Mouse (Mus musculus) heart, adult 9 months (tissue): ENCODE results near the gene Prkci.

Experiments used
- DNase-seq, 2 experiments: peaks; one replicate each; pipeline ENCODE4 v3.0.0; 2022; ENCODE audit warnings: low spot score in 2 of 2

Prkci gene

DNA sequence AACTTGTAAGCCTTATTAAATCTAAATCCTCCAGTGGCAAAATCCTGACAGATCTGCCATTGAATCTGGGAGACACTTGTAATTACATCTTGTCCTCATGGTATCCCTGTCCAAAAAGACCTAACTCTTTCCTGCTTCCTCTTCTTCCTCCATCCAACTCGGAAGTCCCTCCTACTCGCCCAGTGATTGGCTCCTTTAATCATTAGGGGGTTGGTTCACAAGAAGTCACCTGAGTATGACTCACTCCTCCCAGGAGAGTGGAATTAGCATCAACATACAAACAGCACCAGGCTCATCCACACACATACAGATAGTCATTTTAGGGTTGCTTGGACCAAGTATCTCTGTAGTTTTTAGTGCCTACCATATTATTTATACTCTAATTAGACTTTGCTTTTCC, 47.4 kb downstream of the Prkci start:
- no peak for DNase-seq

DNA sequence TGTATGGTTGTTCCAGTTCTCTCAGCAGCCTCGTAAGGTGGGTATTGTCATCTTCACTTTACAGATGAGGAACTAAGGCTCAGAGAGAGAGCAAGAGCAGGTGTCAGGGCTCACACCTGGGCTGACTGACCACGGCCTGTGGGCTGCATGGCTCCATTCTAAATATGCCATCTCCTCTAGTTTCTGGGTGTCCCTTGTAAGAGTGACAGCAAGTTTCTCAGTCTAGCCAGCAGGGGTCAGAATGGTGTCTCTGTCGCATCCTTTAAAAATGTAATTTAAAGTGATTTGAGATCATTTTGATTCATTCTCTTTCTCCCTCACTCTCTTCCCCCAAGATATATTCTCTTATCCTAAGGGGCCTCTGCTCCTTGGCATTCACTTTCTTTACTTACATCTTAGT, 51.7 kb downstream of the Prkci start:
- DNase-seq: no peak

GRCm38 (mm10) chr3:31049087-31049486, 53.5 kb downstream of the Prkci start:
- DNase-seq: no peak

GRCm38 (mm10) chr3:31050375-31050774, 54.8 kb downstream of the Prkci start:
- no peak for DNase-seq

- DNase-seq: no peak
Measured at GRCm38 (mm10) chr3:31051730-31052129, 56.2 kb downstream of the Prkci start.

DNA sequence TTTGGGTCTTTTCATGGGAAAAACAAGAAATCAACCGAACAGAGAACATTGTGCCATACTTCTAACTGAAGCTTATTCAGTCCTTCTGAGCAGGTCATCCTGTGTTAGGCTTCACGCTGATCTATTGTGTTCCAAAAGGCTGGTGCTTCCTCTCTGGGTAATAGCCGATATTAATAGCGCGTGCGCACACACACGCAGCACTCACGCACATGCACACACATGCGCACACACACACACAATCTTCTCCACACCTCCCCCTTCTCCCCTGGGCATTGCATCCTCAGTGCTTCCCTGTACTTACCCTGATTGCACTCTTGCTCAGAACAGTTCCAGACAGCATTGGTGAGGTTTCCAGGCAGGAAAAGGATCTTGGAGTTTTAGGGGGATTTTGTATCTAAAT, 57.6 kb downstream of the Prkci start:
- DNase-seq: no peak

DNA sequence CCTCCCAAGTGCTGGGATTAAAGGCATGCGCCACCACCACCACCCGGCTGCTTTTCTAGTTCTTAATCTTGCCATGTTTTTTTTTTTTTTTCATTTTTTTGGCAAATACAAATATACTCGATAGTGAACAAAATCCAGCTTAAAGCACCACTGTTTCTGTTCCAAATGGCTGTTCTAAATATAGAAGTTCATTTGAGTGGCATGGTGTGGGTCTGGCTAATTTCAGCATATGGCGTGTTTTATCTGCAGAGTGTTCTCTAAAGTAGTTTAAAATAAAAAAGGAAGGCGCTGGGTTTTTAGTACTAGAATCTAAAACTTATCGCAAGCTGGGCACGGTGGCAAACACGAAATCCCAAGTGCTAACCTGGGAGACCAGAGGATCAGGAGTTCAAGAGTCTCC, 59.3 kb downstream of the Prkci start:
- DNase-seq: no peak

DNA sequence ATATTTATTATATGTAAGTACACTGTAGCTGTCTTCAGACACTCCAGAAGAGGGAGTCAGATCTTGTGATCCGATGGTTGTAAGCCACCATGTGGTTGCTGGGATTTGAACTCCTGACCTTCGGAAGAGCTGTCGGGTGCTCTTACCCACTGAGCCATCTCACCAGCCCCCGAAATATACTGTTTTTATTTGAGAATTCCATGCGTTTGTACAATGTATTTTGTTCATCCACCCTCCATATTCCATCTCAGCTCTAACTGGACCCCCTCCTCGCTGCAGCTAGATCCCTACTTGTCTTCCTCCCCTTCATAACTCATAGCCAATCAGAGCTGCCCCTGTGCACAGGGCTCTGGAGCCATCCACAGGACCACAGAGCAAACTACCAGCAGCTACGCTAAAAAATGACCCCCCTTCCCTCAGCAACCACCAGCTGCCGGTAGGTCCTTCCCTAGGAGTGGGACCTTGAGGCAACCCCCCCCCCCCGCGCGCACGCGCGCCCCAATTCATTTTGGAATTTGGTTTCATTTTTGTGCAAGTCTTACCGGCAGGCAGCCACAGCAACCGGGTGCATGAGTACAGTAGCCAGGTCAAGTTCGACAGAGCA, 60.6 kb downstream of the Prkci start:
- DNase-seq: peak; percentile 41 to 53

DNA sequence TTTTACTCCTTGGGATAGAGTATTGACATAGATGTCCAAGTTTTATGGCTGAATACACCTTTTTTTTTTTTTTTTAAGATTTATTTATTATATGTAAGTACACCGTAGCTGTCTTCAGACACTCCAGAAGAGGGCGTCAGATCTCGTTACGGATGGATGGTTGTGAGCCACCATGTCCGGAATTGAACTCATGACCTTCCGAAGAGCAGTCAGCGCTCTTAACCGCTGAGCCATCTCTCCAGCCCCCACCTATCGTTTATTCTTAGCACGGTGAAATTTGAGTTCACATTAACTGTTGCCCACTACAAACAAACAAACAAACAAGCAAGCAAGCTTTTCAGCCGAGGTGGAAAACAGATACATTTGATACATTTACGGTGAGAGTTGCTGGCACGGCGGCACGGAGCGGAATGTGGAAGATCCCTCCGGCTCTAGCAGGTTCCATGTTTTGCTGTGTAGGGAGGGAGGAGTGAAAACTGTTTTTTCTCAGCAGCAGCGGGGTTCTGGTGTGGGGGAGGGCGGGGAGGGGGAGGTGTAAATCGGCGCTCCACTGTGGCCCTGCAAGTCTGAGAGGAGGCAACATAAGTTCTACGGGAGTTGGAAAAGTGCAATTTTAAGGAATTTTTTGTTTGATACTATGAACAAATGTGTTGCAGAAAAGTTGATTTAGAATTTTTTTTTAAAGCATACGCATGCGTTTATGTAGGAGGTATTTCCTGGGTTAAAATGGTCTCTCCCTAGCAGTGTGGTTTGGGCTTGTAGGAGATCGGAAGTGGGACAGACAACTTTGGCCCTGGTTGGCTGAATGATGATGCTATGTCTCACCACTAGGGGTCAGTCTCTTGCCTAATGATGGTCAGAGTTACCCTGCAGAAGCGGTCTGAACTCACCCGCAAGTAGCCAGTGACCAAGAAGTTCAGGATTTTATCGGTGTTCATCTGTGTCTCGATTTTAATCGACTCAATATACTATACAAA, 61.4 kb downstream of the Prkci start:
- DNase-seq: peak; percentile 88 to 90

DNA sequence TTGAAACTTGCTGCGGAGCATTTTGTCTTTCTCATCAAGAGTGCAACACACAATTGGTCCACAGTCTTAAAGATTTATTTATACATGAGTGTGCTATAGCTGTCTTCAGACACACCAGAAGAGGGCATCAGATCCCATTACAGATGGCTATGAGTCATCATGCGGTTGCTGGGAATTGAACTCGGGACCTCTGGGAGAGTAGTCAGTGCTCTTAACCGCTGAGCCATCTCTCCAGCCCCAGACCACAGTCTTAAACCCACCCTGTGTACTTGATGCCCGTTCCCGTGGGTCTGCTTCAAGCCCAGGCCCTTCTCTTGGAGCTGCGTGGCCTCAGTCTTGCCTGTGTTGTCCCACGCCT, 65.2 kb downstream of the Prkci start:
- no peak for DNase-seq

DNA sequence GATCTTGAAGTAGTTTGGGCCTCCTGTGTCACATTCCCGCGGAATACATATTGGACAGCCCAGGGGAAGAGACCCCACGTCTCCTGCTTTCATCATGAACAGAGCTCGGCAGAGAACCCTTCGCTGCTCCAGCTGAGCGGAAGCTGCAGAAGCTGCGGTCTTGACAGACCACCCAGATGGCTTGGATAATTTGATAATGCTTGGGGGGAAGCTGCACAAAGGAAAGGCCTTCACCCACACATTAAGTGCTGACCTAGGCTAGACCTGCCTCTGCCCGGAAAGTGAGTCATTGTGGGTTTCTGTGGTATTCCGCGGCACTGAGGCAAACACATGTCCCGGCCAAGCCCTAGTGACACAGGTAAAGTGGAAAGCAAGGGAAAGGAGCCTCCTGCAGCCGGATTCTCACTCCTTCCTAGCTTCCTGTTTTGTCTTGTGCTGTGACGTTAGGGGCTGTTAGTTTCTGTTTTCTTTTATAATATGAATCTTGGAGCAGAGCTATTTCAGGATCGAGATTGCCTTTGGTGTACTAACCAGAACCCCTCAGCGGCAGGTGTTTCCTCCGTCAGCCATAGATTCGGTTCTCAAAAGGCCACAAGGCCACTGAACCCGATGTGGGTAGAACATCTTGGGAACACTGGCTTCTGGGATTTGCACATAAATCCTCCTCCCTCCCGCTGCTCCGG, 65.7 kb downstream of the Prkci start:
- DNase-seq: peak; percentile 11 to 21

DNA sequence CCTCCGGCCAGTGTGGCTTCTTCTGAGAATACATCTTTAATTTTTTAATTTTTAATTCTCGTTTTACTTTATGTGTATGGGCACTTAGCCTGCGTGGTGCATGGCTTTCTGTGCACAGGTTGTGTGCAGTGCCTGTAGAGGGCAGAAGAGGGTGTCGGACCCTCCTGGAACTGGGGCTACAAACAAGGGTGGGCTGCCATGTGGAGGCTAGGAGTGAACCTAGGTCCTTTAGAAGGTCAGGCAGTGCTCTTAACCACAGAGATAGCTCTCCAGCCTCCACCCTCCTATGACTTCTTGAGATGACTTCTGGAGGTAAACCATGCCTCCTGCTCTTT, 66.2 kb downstream of the Prkci start:
- DNase-seq: no peak

GRCm38 (mm10) chr3:31062325-31062724, 66.8 kb downstream of the Prkci start:
- DNase-seq: no peak

GRCm38 (mm10) chr3:31068482-31068881, 72.9 kb downstream of the Prkci start:
- no peak for DNase-seq

DNA sequence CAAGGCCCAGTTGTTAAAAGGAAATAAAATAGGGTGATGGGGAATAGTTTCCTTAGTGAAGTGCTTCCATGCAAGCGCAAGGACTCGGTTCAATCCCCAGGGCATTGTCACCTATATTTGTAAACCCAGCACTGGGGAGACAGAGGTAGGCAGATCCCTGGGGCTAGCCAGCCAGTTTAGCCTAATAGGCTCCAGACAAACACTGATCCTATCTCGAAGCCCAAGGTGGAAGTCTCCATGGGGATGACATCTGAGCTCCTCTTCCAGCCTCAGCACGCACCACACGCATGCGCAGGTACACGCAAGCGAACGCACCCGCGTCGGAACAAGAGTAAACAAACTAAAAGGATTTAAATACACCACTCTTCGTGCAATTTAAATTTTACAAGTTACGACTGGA, 76.3 kb downstream of the Prkci start:
- DNase-seq: no peak

DNA sequence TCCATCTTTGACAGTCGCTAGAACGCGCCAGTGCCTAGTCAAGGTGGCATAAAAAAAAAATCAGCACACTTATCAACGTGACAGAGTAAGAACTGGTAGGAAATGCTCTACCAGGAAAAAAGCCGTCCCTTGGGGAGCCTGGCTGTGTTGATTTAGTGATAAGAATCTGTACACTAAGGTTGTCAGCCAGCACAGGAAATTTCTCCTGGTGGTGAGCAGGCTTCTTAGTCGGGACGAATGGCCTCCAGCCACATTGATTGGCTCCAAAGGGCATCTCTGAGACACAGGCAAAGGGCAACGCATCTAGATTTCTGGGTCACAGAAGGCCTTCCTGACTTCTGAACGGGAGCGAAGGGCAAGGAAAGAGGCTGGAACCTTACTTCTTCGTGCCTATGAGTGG, 80.3 kb downstream of the Prkci start:
- no peak for DNase-seq

DNA sequence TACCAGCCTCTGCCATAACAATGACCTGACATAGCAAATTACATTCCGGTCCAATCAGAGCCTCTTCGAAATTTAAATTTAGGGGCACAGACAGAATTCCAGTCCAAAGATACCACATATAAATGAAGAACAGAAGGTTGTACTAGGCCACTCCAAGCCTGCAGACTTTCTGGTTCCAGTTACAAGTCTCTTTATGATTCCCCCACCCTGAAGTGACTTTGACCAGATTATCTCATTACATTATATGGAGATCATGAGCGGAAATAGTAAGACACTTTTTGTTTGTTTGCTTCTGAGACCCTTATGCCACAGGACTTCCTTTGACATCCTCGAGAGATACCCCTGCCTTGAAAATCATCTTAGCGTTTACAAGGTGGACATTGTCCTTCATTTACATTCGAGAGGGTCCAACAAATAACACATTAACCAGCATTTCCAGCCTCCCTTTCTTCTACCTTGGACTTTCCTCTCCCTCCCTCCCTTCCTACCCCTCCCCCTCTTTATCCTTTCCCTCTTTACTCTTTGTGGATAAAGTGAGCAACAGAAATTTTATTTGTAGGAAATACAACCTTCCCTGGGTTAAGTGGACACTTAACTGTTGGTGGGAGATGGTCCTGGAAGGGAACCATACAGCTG, 81.6 kb downstream of the Prkci start:
- no peak for DNase-seq

DNA sequence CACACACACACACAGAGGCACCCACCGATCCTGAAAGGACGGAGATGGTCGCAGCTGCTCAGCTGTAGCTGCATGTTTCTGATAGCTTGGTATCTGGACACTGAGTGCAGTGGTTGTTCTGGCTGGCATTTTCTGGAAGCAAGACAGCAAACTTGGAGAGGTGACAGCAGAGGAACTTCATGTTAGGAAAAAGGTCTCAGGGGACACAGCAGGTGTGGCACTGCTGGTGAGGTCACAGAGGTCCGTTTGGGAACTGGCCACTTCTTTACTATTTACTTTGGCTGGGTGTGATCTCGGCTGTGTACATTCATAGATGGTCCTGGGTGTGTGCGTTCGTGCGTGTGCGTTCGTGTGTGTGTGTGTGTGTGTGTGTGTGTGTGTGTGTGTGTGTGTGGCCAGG, 83.9 kb downstream of the Prkci start:
- no peak for DNase-seq

- no peak for DNase-seq
Measured at GRCm38 (mm10) chr3:31080791-31081502, 85.4 kb downstream of the Prkci start.

GRCm38 (mm10) chr3:31082838-31083506, 87.4 kb downstream of the Prkci start:
- no peak for DNase-seq
